Mouse (Mus musculus): ENCODE measurements around the gene Igll1. TPM values are rescaled to one million over a fixed set of nuclear protein-coding genes. Genes with fewer than 3 reads are reported as not detected.

Igll1 gene
- polyA plus RNA-seq, 1 experiment from 2014 or later = not detected

DNA sequence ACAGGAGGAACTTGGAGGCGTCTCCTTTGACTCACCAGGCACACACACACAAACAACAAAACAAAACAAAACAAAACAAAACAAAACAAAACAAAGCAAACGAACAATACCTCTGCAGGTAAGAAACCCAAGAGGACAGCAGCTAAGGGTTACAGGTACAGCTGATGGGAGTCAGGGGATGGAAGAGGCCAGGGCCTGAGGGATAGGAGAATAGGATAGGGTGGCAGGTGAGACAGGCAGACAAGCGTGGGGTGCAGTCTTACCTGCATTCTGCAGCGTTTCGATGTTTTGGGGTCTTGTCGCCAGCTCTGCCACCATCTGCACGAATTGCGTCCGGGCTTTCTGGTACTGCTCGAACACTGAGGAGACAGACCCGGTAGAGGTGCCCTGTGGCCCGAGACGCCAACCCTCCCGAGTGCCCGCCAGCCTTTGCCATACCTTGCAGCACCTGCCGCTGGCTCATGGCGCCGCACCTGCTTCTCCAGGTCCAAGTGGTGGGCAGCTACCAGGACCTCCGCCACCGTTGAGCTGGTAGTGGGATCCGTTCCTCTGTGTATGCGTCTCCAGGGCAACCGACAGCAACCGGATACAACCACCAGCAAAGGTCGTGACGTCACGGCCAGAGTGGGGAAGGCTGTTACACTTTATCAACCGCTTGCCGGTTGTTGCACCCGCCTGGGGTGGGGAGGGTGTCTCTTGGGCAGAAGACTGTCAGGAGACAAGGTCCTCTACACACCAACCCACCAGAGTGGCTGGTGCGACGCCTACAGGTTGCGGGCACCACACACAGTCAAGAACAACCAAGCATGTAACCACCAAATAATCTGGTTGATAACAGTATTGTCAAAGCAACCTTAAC is 34.8 kb downstream of the Igll1 start, which contains the start of gene Spag6l:
Gene Spag6l (minus strand): TSS at position 700 of the 859 bp plus-strand sequence.
- Histone ChIP-seq H3K9ac (ENCODE audit: low read length) (peak within 1 kb of the TSS; percentile 54), H3K4me3 (ENCODE audit: low read depth, low read length) (peak within 1 kb of the TSS; percentile 43), H3K36me3 (ENCODE audit: control insufficient read depth, insufficient read depth, low read length) (no peaks in the 10 kb centered on the region), H3K4me2 (ENCODE audit: low read depth, low read length, severe bottlenecking) (peak within 1 kb of the TSS; percentile 86), H3K4me1 (replicated peaks; ENCODE audit: control insufficient read depth, insufficient read depth, low read length) (no peaks in the 10 kb centered on the region; the same call in 1 of the 2 replicates), H3K27me3 (ENCODE audit: control insufficient read depth, insufficient read depth, low read length) (no peaks in the 10 kb centered on the region), H3K27ac (ENCODE audit: low read depth, low read length) (no peak within 1 kb of the TSS), H3K9me3 (ENCODE audit: control insufficient read depth, low read length) (no peaks in the 10 kb centered on the region)
- DNase-seq (ENCODE audit: low spot score) (peak; percentile 75), ATAC-seq (replicated peaks; ENCODE audit: low FRiP score) (peak; percentile 94)
- 6% methylated on average over 33 of the region's 33 CpGs for WGBS

DNA sequence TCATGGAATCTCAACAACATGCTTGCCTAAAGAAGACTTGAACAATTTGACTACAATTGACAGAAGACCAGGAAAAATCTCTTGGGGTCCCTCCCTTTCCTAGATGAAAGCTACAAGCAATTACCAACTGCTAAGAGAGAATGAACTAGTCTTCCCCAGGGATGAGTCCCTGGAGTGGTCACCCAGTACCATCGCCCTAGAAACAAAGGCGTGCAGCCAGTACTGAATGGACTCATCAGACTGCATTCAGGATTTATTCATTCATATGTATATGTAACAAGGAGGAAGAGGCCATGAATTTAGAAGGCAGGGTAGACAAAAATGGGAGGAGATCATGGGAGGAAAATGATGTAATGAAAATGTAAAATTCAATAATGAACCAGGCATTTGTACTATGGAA is 37.6 kb downstream of the Igll1 start:
- no peak overlapping the region for H3K27ac ChIP-seq (ENCODE audit: low read depth, low read length)
- H3K4me3 ChIP-seq (ENCODE audit: low read depth, low read length) = no peak overlapping the region
- no peak overlapping the region for H3K4me2 ChIP-seq (ENCODE audit: low read depth, low read length, severe bottlenecking)
- no peak for ATAC-seq (replicated peaks; ENCODE audit: low FRiP score)
- no peaks in the 10 kb centered on the region for H3K9me3 ChIP-seq (ENCODE audit: control insufficient read depth, low read length)
- H3K4me1 ChIP-seq (replicated peaks; ENCODE audit: control insufficient read depth, insufficient read depth, low read length) = no peaks in the 10 kb centered on the region; the same call in 1 of the 2 replicates
- no peaks in the 10 kb centered on the region for H3K36me3 ChIP-seq (ENCODE audit: control insufficient read depth, insufficient read depth, low read length)
- no peaks in the 10 kb centered on the region for H3K27me3 ChIP-seq (ENCODE audit: control insufficient read depth, insufficient read depth, low read length)
- H3K9ac ChIP-seq (ENCODE audit: low read length) = no peak overlapping the region
- WGBS = 84% methylated on average over 2 of the region's 2 CpGs
- no peak for DNase-seq (ENCODE audit: low spot score)

DNA sequence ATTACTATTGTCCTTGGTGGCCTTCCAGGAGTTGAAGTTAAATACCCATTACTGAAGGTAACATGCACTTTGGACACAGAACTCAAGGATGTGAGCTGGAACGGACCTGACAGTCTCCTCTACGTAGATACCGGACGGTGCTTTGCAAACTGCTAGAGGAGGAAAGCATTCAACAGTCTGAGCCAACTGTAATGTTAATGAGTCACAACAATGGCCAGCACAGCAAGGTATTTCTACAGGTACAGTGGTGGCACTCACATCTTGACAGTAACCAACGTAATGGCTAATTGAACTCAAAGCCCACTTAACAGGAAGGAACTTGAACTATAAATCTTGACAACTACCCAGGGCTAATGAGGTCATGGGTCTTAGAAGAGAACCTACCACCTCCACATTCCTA is 38.3 kb downstream of the Igll1 start:
- Histone ChIP-seq H3K36me3 (ENCODE audit: control insufficient read depth, insufficient read depth, low read length) (no peaks in the 10 kb centered on the region), H3K27me3 (ENCODE audit: control insufficient read depth, insufficient read depth, low read length) (no peaks in the 10 kb centered on the region), H3K27ac (ENCODE audit: low read depth, low read length) (no peak overlapping the region), H3K4me3 (ENCODE audit: low read depth, low read length) (no peak overlapping the region), H3K4me1 (replicated peaks; ENCODE audit: control insufficient read depth, insufficient read depth, low read length) (no peaks in the 10 kb centered on the region; the same call in 1 of the 2 replicates), H3K4me2 (ENCODE audit: low read depth, low read length, severe bottlenecking) (no peak overlapping the region), H3K9ac (ENCODE audit: low read length) (no peak overlapping the region), H3K9me3 (ENCODE audit: control insufficient read depth, low read length) (no peaks in the 10 kb centered on the region)
- DNase-seq (ENCODE audit: low spot score) (no peak), ATAC-seq (replicated peaks; ENCODE audit: low FRiP score) (no peak)
- 30% methylated on average over 5 of the region's 5 CpGs for WGBS

Other genes starting within 250 kb of the Igll1 start
- gene Olfr19, start 187.6 kb downstream of the Igll1 start, polyA plus RNA-seq (2014; fragmentation: Nextera tagmentation; extraction: Ambion mirVana) = not detected in 2 replicates
- 1.4 and 2.3 TPM in 2 replicates for gene Spag6l, start 34.5 kb downstream of the Igll1 start, polyA plus RNA-seq (2014; fragmentation: Nextera tagmentation; extraction: Ambion mirVana)
- gene Top3b, start 6.8 kb upstream of the Igll1 start, polyA plus RNA-seq (2014; fragmentation: Nextera tagmentation; extraction: Ambion mirVana) = 70.3 and 75.7 TPM in 2 replicates
- 0.63 and 1.3 TPM in 2 replicates for gene Vpreb1, start 6.9 kb upstream of the Igll1 start, polyA plus RNA-seq (2014; fragmentation: Nextera tagmentation; extraction: Ambion mirVana)
- gene Ppm1f, start 32.5 kb upstream of the Igll1 start, polyA plus RNA-seq (2014; fragmentation: Nextera tagmentation; extraction: Ambion mirVana) = 22.1 and 24.5 TPM in 2 replicates
- gene Mapk1, start 119.4 kb upstream of the Igll1 start, polyA plus RNA-seq (2014; fragmentation: Nextera tagmentation; extraction: Ambion mirVana) = 197 and 202 TPM in 2 replicates
- 119 and 130 TPM in 2 replicates for gene Ypel1, start 205.7 kb upstream of the Igll1 start, polyA plus RNA-seq (2014; fragmentation: Nextera tagmentation; extraction: Ambion mirVana)
- gene Ppil2, start 247.3 kb upstream of the Igll1 start, polyA plus RNA-seq (2014; fragmentation: Nextera tagmentation; extraction: Ambion mirVana) = 153 and 156 TPM in 2 replicates